Mouse (Mus musculus): ENCODE measurements around the gene Mtmr2. TPM values are rescaled to one million over a fixed set of nuclear protein-coding genes. Genes with fewer than 3 reads are reported as not detected.
A peak's percentile ranks its signal among the peaks of the same experiment; 100 is the strongest.
"Not testable (repeated sequence)": the region's sequence is repeated elsewhere in the genome, so short reads cannot be mapped to it uniquely, and the experiment has no call there.

Mtmr2 gene
- total and polyA plus RNA-seq, 3 experiments, result 7.2 to 22.4 (median 19.6) TPM

DNA sequence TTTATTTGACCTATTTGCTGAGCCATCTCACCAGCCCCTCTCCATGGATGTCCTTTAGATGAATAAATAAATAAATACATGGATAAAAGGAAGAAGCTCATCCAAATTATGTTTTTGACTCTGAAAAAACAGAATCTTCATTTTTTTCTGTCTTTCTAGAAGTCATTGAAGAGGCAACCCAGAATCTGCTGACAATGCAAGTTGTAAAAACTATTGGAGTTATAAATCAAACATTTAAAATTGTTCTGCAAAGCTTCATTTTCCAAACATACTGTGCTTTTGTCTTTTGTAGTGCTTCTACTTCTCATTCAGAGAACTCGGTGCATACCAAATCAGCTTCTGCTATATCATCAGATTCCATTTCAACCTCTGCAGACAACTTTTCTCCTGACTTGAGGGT lies 33.8 kb downstream of the Mtmr2 start:
- Histone ChIP-seq H3K27me3 (ENCODE audit: control insufficient read depth, insufficient read depth, low read length) (no peaks in the 10 kb centered on the region), H3K79me2 (replicated peaks; ENCODE audit: control insufficient read depth, insufficient read depth, low read length) (peaks cover 1% of the 10 kb centered on the region; the same call in 1 of the 2 replicates), H3K4me1 (ENCODE audit: control insufficient read depth, insufficient read depth, low read length) (no peaks in the 10 kb centered on the region), H3K27ac (no peak overlapping the region), H3K9ac (ENCODE audit: low read depth, low read length) (no peak overlapping the region), H3K36me3 (ENCODE audit: control insufficient read depth, insufficient read depth, low read length) (no peaks in the 10 kb centered on the region; the same call in none of the 2 replicates), H3K4me3 (no peak overlapping the region)
- no peak for TF ChIP-seq CTCF (IDR thresholded peaks at IDR 0.05)
- no peak for TF ChIP-seq POLR2A (IDR thresholded peaks at IDR 0.05; ENCODE audit: insufficient read depth, low read depth, low read length)
- WGBS, result 99% methylated on average over 1 of the region's 1 CpGs
- no peak for DNase-seq
- intact Hi-C loops (cut with DNase I), result no loop called here

DNA sequence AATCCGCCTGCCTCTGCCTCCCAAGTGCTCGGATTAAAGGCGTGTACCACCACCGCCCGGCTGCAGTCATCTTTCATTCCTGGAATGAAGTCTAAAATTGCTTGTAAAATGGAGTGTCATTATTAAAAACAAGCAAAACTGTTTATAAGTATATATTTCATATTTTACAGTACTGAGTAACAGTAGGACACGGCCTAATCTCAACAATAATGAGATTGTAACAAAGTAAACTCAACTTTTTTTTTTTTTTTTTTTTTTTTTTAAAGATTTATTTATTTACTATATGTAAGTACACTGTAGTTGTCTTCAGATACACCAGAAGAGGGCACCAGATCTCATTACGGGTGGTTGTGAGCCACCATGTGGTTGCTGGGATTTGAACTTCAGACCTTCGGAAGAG lies 42.7 kb downstream of the Mtmr2 start:
- not testable (repeated sequence) for H3K9ac ChIP-seq (ENCODE audit: low read depth, low read length); H3K27ac ChIP-seq; DNase-seq; H3K4me1 ChIP-seq (ENCODE audit: control insufficient read depth, insufficient read depth, low read length); H3K27me3 ChIP-seq (ENCODE audit: control insufficient read depth, insufficient read depth, low read length); H3K36me3 ChIP-seq (ENCODE audit: control insufficient read depth, insufficient read depth, low read length); H3K79me2 ChIP-seq (replicated peaks; ENCODE audit: control insufficient read depth, insufficient read depth, low read length); H3K4me3 ChIP-seq
- over 99% methylated on average over 8 of the region's 8 CpGs for WGBS
- intact Hi-C loops (cut with DNase I), result loop anchor here (5.0 kb wide), 1 partner anchor 39 kb away; no protein-coding TSS in a partner anchor

DNA sequence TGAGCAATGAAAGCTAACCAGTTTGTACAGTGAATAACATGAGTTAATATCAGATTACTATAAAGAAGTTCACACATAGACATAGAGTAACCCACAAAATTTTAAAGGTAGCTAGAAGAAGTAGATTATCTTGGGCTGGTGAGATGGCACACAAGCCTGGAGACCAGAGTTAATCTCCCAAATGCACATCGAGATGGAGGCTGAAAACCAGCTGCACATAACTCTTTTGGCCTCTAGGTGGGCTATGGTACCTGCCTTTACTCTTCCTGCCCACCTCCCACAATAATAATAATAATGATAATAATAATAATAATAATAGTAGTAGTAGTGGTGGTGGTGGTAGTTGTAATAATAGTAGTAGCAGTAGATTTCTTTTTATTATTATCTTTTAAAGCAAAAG lies 46.1 kb downstream of the Mtmr2 start:
- no peak overlapping the region for H3K4me3 ChIP-seq
- WGBS, result 68% methylated on average over 1 of the region's 1 CpGs
- no peaks in the 10 kb centered on the region for H3K79me2 ChIP-seq (replicated peaks; ENCODE audit: control insufficient read depth, insufficient read depth, low read length)
- H3K27ac ChIP-seq, result no peak overlapping the region
- DNase-seq, result no peak
- H3K4me1 ChIP-seq (ENCODE audit: control insufficient read depth, insufficient read depth, low read length), result no peaks in the 10 kb centered on the region
- TF ChIP-seq CTCF (IDR thresholded peaks at IDR 0.05), result 0 out of 2 replicates have a peak, but pooled peaks have one; percentile 11
- TF ChIP-seq POLR2A (IDR thresholded peaks at IDR 0.05; ENCODE audit: insufficient read depth, low read depth, low read length), result no peak
- H3K9ac ChIP-seq (ENCODE audit: low read depth, low read length), result no peak overlapping the region
- intact Hi-C loops (cut with DNase I), result loop anchor here (5.0 kb wide), 1 partner anchor 42 kb away; no protein-coding TSS in a partner anchor
- no peaks in the 10 kb centered on the region; the same call in 1 of the 2 replicates for H3K36me3 ChIP-seq (ENCODE audit: control insufficient read depth, insufficient read depth, low read length)
- no peaks in the 10 kb centered on the region for H3K27me3 ChIP-seq (ENCODE audit: control insufficient read depth, insufficient read depth, low read length)

DNA sequence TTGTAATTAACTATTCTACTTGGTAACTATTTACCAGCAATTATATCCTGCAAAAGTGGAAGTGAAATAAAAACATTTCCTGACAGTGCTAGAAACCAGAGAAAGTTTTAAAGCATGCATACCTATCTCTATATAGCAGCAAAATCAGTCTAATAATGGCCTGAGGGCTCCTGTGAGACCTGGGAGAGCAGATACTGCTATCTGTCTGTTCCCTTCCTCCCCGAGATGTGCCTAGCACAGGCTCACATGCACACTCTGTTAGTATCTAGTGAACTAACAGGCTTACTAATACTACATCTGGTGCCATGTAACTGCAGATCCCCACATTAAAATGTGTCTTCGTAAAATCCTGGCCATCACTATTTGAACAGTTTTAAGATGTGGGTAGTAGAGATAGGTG lies 46.5 kb downstream of the Mtmr2 start:
- no peak for TF ChIP-seq POLR2A (IDR thresholded peaks at IDR 0.05; ENCODE audit: insufficient read depth, low read depth, low read length)
- no peak for TF ChIP-seq EP300 (IDR thresholded peaks at IDR 0.05; ENCODE audit: insufficient read depth, low read depth, low read length)
- no peak for TF ChIP-seq CTCF (IDR thresholded peaks at IDR 0.05)

DNA sequence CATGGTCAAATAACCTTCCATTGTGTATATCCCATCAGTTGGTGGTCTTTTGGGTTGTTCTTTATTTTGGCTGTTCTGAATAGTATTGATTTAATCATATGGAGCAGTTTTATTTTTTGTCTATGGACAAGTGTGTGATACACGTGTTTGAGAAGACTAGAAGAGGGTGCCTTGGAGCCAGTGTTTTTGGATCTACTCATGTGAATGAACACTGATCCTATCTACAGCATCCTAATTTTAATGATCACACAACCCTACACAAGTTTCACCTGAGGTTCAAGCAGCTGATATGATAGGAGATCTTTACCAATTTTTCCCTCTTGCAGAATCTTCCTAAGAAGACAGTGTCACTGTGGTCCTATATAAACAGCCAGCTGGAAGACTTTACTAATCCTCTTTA lies 56.3 kb downstream of the Mtmr2 start:
- H3K36me3 ChIP-seq (ENCODE audit: control insufficient read depth, insufficient read depth, low read length), result peaks cover 1% of the 10 kb centered on the region
- no peak overlapping the region for H3K27ac ChIP-seq
- H3K4me3 ChIP-seq, result no peak overlapping the region
- H3K79me2 ChIP-seq (replicated peaks; ENCODE audit: control insufficient read depth, insufficient read depth, low read length), result no peaks in the 10 kb centered on the region
- WGBS, result 73% methylated on average over 1 of the region's 1 CpGs
- DNase-seq, result no peak
- H3K27me3 ChIP-seq (ENCODE audit: control insufficient read depth, insufficient read depth, low read length), result no peaks in the 10 kb centered on the region
- H3K4me1 ChIP-seq (ENCODE audit: control insufficient read depth, insufficient read depth, low read length), result no peaks in the 10 kb centered on the region
- TF ChIP-seq POLR2A (IDR thresholded peaks at IDR 0.05; ENCODE audit: insufficient read depth, low read depth, low read length) (no peak), EP300 (IDR thresholded peaks at IDR 0.05; ENCODE audit: insufficient read depth, low read depth, low read length) (no peak), CTCF (IDR thresholded peaks at IDR 0.05) (no peak)
- H3K9ac ChIP-seq (ENCODE audit: low read depth, low read length), result no peak overlapping the region
- intact Hi-C loops (cut with DNase I), result no loop called here

More for the DNA sequence above, 46.5 kb downstream of the Mtmr2 start:
- Histone ChIP-seq H3K79me2 (replicated peaks; ENCODE audit: control insufficient read depth, insufficient read depth, low read length) (no peaks in the 10 kb centered on the region), H3K9ac (ENCODE audit: low read depth, low read length) (no peak overlapping the region), H3K4me1 (ENCODE audit: control insufficient read depth, insufficient read depth, low read length) (no peaks in the 10 kb centered on the region), H3K4me3 (no peak overlapping the region), H3K36me3 (ENCODE audit: control insufficient read depth, insufficient read depth, low read length) (no peaks in the 10 kb centered on the region; the same call in 1 of the 2 replicates), H3K27ac (no peak overlapping the region), H3K27me3 (ENCODE audit: control insufficient read depth, insufficient read depth, low read length) (no peaks in the 10 kb centered on the region)
- intact Hi-C loops (cut with DNase I), result loop anchor here (5.0 kb wide), 1 partner anchor 42 kb away; no protein-coding TSS in a partner anchor
- 88% methylated on average over 2 of the region's 2 CpGs for WGBS
- no peak for DNase-seq

DNA sequence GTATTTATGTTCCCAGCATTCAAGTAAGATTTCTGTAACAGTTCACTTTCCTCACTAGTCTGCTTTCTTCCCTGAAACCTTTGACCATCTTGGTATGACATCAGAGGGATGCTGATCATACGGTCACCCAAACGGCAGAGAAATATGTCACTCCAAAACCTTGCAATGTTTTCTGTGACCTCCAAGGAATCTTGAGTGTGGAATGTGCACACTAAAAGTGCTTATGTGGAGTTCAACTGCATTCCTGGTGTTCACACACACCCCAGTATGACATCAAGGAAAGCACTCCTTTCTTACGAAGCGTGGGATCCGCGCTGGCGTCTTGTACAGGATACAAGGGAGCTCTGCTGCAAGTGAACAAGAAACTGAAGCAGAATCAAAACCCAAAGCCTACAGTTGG lies 58.6 kb downstream of the Mtmr2 start:
- intact Hi-C loops (cut with DNase I), result no loop called here
- H3K36me3 ChIP-seq (ENCODE audit: control insufficient read depth, insufficient read depth, low read length), result peaks cover 1% of the 10 kb centered on the region
- H3K27ac ChIP-seq, result no peak overlapping the region
- no peak overlapping the region for H3K9ac ChIP-seq (ENCODE audit: low read depth, low read length)
- no peaks in the 10 kb centered on the region for H3K27me3 ChIP-seq (ENCODE audit: control insufficient read depth, insufficient read depth, low read length)
- H3K4me1 ChIP-seq (ENCODE audit: control insufficient read depth, insufficient read depth, low read length), result no peaks in the 10 kb centered on the region
- no peak overlapping the region for H3K4me3 ChIP-seq
- no peaks in the 10 kb centered on the region for H3K79me2 ChIP-seq (replicated peaks; ENCODE audit: control insufficient read depth, insufficient read depth, low read length)
- DNase-seq, result no peak
- 88% methylated on average over 7 of the region's 7 CpGs for WGBS
- TF ChIP-seq CTCF (IDR thresholded peaks at IDR 0.05), result no peak
- no peak for TF ChIP-seq EP300 (IDR thresholded peaks at IDR 0.05; ENCODE audit: insufficient read depth, low read depth, low read length)
- no peak for TF ChIP-seq POLR2A (IDR thresholded peaks at IDR 0.05; ENCODE audit: insufficient read depth, low read depth, low read length)
